Comparison of ENCODE assay signal across 10 mouse cellular contexts in genomic region chr12:33592431-33592911, GRCm38 (mm10).
A peak's percentile ranks its signal among the peaks of the same experiment; 100 is the strongest.
DNase-seq lines count a peak whose midpoint lies in the region; ATAC-seq and TF ChIP-seq lines count a peak whose summit lies in the region.
"Had no signal": no experiment of that assay in that cellular context is flagged by ENCODE, and none has a peak within 500 bp of the region (broad histone marks: within the 10 kb centered on the region; RNA-seq: fewer than 3 reads in every experiment).

No protein-coding gene starts in this region.

- WGBS in forebrain, embryonic 13.5 days, result 49% methylated on average over 6 of the region's 6 CpGs
- 45% methylated on average over 6 of the region's 6 CpGs for WGBS in forebrain, embryonic 12.5 days
- 46% methylated on average over 6 of the region's 6 CpGs for WGBS in hindbrain, embryonic 16.5 days
- WGBS in midbrain, postnatal 0 days, result 37% methylated on average over 6 of the region's 6 CpGs
- 61% methylated on average over 6 of the region's 6 CpGs for WGBS in heart, embryonic 10.5 days

- peak; percentile 27 for DNase-seq in embryo, embryonic 11.5 days (ENCODE audit: low read depth, low spot score)
- no peak for DNase-seq in midbrain, postnatal 0 days (ENCODE audit: low spot score)
- DNase-seq in urinary bladder, postnatal 36 days (ENCODE audit: low spot score in 2 of 2), result no peak
- DNase-seq in heart, embryonic 10.5 days (ENCODE audit: low spot score), result no peak
- no peak for DNase-seq in frontal cortex, postnatal 36 days (ENCODE audit: low spot score in 2 of 2)

- peak overlapping the region; percentile 15 for H3K4me2 ChIP-seq in forebrain, embryonic 13.5 days
- H3K4me2 ChIP-seq in forebrain, embryonic 12.5 days, result no peak overlapping the region; the same call in 1 of the 2 replicates
- H3K4me2 ChIP-seq in hindbrain, embryonic 16.5 days (ENCODE audit: low read length), result peak overlapping the region; percentile 14
- H3K4me2 ChIP-seq in midbrain, postnatal 0 days (ENCODE audit: low read depth, low read length, poor library complexity, severe bottlenecking), result peak overlapping the region; percentile 36
- H3K4me2 ChIP-seq: liver, embryonic 12.5 days had no signal

- no peaks in the 10 kb centered on the region for H3K27me3 ChIP-seq in forebrain, embryonic 13.5 days
- H3K27me3 ChIP-seq in forebrain, embryonic 12.5 days, result no peaks in the 10 kb centered on the region
- H3K27me3 ChIP-seq in hindbrain, embryonic 16.5 days (replicated peaks; ENCODE audit: control insufficient read depth, insufficient read depth, low read length), result no peaks in the 10 kb centered on the region
- no peaks in the 10 kb centered on the region for H3K27me3 ChIP-seq in midbrain, postnatal 0 days (ENCODE audit: insufficient read depth, low read length)
- no peaks in the 10 kb centered on the region for H3K27me3 ChIP-seq in heart, embryonic 10.5 days (ENCODE audit: insufficient read depth, poor library complexity, severe bottlenecking)
- H3K27me3 ChIP-seq: liver, embryonic 12.5 days; Patski had no signal

- no peaks in the 10 kb centered on the region for H3K36me3 ChIP-seq in forebrain, embryonic 13.5 days (ENCODE audit: poor library complexity, severe bottlenecking)
- no peaks in the 10 kb centered on the region for H3K36me3 ChIP-seq in forebrain, embryonic 12.5 days (replicated peaks)
- no peaks in the 10 kb centered on the region for H3K36me3 ChIP-seq in hindbrain, embryonic 16.5 days (ENCODE audit: control insufficient read depth, insufficient read depth, low read length)
- H3K36me3 ChIP-seq in midbrain, postnatal 0 days (ENCODE audit: insufficient read depth, low read length), result no peaks in the 10 kb centered on the region
- no peaks in the 10 kb centered on the region for H3K36me3 ChIP-seq in heart, embryonic 10.5 days
- H3K36me3 ChIP-seq: liver, embryonic 12.5 days had no signal

- TF ChIP-seq CTCF in midbrain, postnatal 0 days (IDR thresholded peaks at IDR 0.05), result no peak

- no peak overlapping the region for H3K9ac ChIP-seq in forebrain, embryonic 13.5 days
- H3K9ac ChIP-seq in forebrain, embryonic 12.5 days, result no peak overlapping the region
- H3K9ac ChIP-seq in hindbrain, embryonic 16.5 days (ENCODE audit: low read depth, low read length), result no peak overlapping the region
- no peak overlapping the region for H3K9ac ChIP-seq in midbrain, postnatal 0 days (replicated peaks; ENCODE audit: low read length, poor library complexity, severe bottlenecking)
- H3K9ac ChIP-seq: liver, embryonic 12.5 days had no signal

- H3K9me3 ChIP-seq in forebrain, embryonic 13.5 days (replicated peaks), result no peaks in the 10 kb centered on the region
- H3K9me3 ChIP-seq in forebrain, embryonic 12.5 days, result no peaks in the 10 kb centered on the region
- H3K9me3 ChIP-seq in hindbrain, embryonic 16.5 days (ENCODE audit: control insufficient read depth, low read length), result no peaks in the 10 kb centered on the region; the same call in 1 of the 2 replicates
- no peaks in the 10 kb centered on the region for H3K9me3 ChIP-seq in midbrain, postnatal 0 days (ENCODE audit: low read length)
- H3K9me3 ChIP-seq in heart, embryonic 10.5 days, result no peaks in the 10 kb centered on the region
- H3K9me3 ChIP-seq: liver, embryonic 12.5 days had no signal

- no peak overlapping the region for H3K27ac ChIP-seq in forebrain, embryonic 13.5 days
- H3K27ac ChIP-seq in forebrain, embryonic 12.5 days, result no peak overlapping the region
- H3K27ac ChIP-seq in hindbrain, embryonic 16.5 days (ENCODE audit: low read depth, low read length), result no peak overlapping the region
- H3K27ac ChIP-seq in midbrain, postnatal 0 days (ENCODE audit: low read depth, low read length), result no peak overlapping the region
- H3K27ac ChIP-seq in heart, embryonic 10.5 days, result no peak overlapping the region
- H3K27ac ChIP-seq: liver, embryonic 12.5 days had no signal

- 0 out of 2 replicates have a peak, but pooled peaks cover 6% of the 10 kb centered on the region for H3K4me1 ChIP-seq in forebrain, embryonic 13.5 days
- H3K4me1 ChIP-seq in forebrain, embryonic 12.5 days, result peaks cover 11% of the 10 kb centered on the region
- H3K4me1 ChIP-seq in hindbrain, embryonic 16.5 days (ENCODE audit: control insufficient read depth, insufficient read depth, low read depth, low read length), result no peaks in the 10 kb centered on the region; the same call in 1 of the 2 replicates
- no peaks in the 10 kb centered on the region for H3K4me1 ChIP-seq in midbrain, postnatal 0 days (ENCODE audit: insufficient read depth, low read length)
- H3K4me1 ChIP-seq in heart, embryonic 10.5 days, result no peaks in the 10 kb centered on the region
- H3K4me1 ChIP-seq: liver, embryonic 12.5 days had no signal

- ATAC-seq in forebrain, embryonic 13.5 days, result no peak
- ATAC-seq in forebrain, embryonic 12.5 days (ENCODE audit: low FRiP score), result no peak
- ATAC-seq in hindbrain, embryonic 16.5 days, result no peak
- no peak for ATAC-seq in midbrain, postnatal 0 days (ENCODE audit: low FRiP score)
- ATAC-seq: liver, embryonic 12.5 days; Patski had no signal

- no peak overlapping the region for H3K4me3 ChIP-seq in forebrain, embryonic 13.5 days
- H3K4me3 ChIP-seq in forebrain, embryonic 12.5 days (replicated peaks), result no peak overlapping the region
- no peak overlapping the region for H3K4me3 ChIP-seq in hindbrain, embryonic 16.5 days (ENCODE audit: low read length)
- H3K4me3 ChIP-seq in midbrain, postnatal 0 days (ENCODE audit: low read depth, low read length), result peak overlapping the region; percentile 16; the same call in 1 of the 2 replicates
- no peak overlapping the region for H3K4me3 ChIP-seq in heart, embryonic 10.5 days
- H3K4me3 ChIP-seq: liver, embryonic 12.5 days had no signal
